Comparison of ENCODE assay signal across 18 mouse cellular contexts in genomic region chr3:65897233-65897993, GRCm38 (mm10).
DNase-seq lines count a peak whose midpoint lies in the region; ATAC-seq lines count a peak whose summit lies in the region.
"Had no signal": no experiment of that assay in that cellular context is flagged by ENCODE, and none has a peak within 500 bp of the region (broad histone marks: within the 10 kb centered on the region; RNA-seq: fewer than 3 reads in every experiment).

No protein-coding gene starts in this region.

- H3K36me3 ChIP-seq in liver, embryonic 11.5 days (ENCODE audit: control insufficient read depth, insufficient read depth, low read length) = no peaks in the 10 kb centered on the region
- H3K36me3 ChIP-seq: hindbrain, embryonic 12.5 days had no signal

- no peak overlapping the region for H3K4me3 ChIP-seq in liver, embryonic 11.5 days (ENCODE audit: low read depth, low read length)
- H3K4me3 ChIP-seq: hindbrain, embryonic 12.5 days; megakaryocyte, embryonic 14.5 days had no signal

- 0 out of 2 replicates have a peak, but pooled peaks cover 3% of the 10 kb centered on the region for H3K9me3 ChIP-seq in liver, embryonic 11.5 days (ENCODE audit: control insufficient read depth, low read length)
- H3K9me3 ChIP-seq: hindbrain, embryonic 12.5 days had no signal

- H3K4me2 ChIP-seq in liver, embryonic 11.5 days = peak overlapping the region; percentile 14; the same call in 1 of the 2 replicates
- H3K4me2 ChIP-seq: hindbrain, embryonic 12.5 days had no signal

- peak; percentile 44 for DNase-seq in adrenal gland, postnatal 14 days
- no peak for DNase-seq in adrenal gland, adult 8-10 months
- DNase-seq in lung, postnatal 10 days = peak; percentile 25
- DNase-seq in lung, postnatal 4 days = no peak
- DNase-seq in liver, embryonic 11.5 days (ENCODE audit: low spot score) = no peak
- DNase-seq in spleen, adult 12 weeks (ENCODE audit: low spot score) = no peak
- DNase-seq in spleen, postnatal 10 days (ENCODE audit: low spot score in 2 of 2) = no peak
- DNase-seq: cerebellum, adult 9-11 months; kidney, adult 8-10 months; kidney, postnatal 36 days; right cerebral cortex, adult 18-20 months; thymus, adult 18-20 months had no signal

- H3K27me3 ChIP-seq in liver, embryonic 11.5 days (replicated peaks; ENCODE audit: control insufficient read depth, insufficient read depth, low read length) = no peaks in the 10 kb centered on the region
- H3K27me3 ChIP-seq: CH12.LX; hindbrain, embryonic 12.5 days had no signal

- H3K4me1 ChIP-seq in liver, embryonic 11.5 days (replicated peaks; ENCODE audit: control insufficient read depth, insufficient read depth, low read length) = peaks cover 7% of the 10 kb centered on the region

- peak; percentile 79 for ATAC-seq in liver, embryonic 11.5 days (replicated peaks; ENCODE audit: low FRiP score)
- peak; percentile 44; the same call in 1 of the 2 replicates for ATAC-seq in megakaryocyte-erythroid progenitor cell, adult 5-6 weeks (replicated peaks; ENCODE audit: low FRiP score, low TSS enrichment, poor library complexity, severe bottlenecking)
- ATAC-seq: inflammation-experienced regulatory T-cells, adult 6 months; midbrain, embryonic 16.5 days had no signal

- no peak overlapping the region for H3K27ac ChIP-seq in liver, embryonic 11.5 days (ENCODE audit: low read depth, low read length)
- H3K27ac ChIP-seq: hindbrain, embryonic 12.5 days had no signal

- no peak overlapping the region for H3K9ac ChIP-seq in liver, embryonic 11.5 days (ENCODE audit: low read depth, low read length)
- H3K9ac ChIP-seq: hindbrain, embryonic 12.5 days had no signal

- WGBS in liver, embryonic 11.5 days = 11% methylated on average over 3 of the region's 3 CpGs

Comparison
In these comparisons a context has a peak if more than half of its experiments do, and no peak if none do; other contexts are left out.
1. DNase-seq: peak in adrenal gland, postnatal 14 days (single experiment) and lung, postnatal 10 days (single experiment); none in adrenal gland, adult 8-10 months (single experiment), lung, postnatal 4 days (0 of 2), liver, embryonic 11.5 days (single experiment), spleen, adult 12 weeks (single experiment) and spleen, postnatal 10 days (0 of 2).